Mouse (Mus musculus) B cell, adult 67 days (primary cell): ENCODE measurements around the gene Otud7b. TPM values are rescaled to one million over a fixed set of nuclear protein-coding genes. Genes with fewer than 3 reads are reported as not detected.

Experiments used
- total RNA-seq, 2 experiments: library from RNA; stranded (reverse); gene quantifications; 4 replicates each; pipeline ENCODE4 v1.2.4; 2023

The Otud7b gene
- total RNA-seq = 10 to 100 TPM; 61.6 to 63.2 TPM

GRCm38 (mm10) chr3:96104261-96105065 is at the start of gene Otud7b:
TSS of gene Otud7b (plus strand) at chr3:96104527.

GRCm38 (mm10) chr3:96058231-96058896 is 46.0 kb upstream of the Otud7b start, which contains the start of gene Vps45:
TSS of gene Vps45 (minus strand) at chr3:96058466.

GRCm38 (mm10) chr3:96161869-96162840 is 57.8 kb downstream of the Otud7b start, which contains the start of gene Mtmr11:
TSS of gene Mtmr11 (plus strand) at chr3:96162004.

GRCm38 (mm10) chr3:96172197-96173178 is 68.2 kb downstream of the Otud7b start, which contains the start of gene Sf3b4:
TSS of gene Sf3b4 (plus strand) at chr3:96172332.

GRCm38 (mm10) chr3:96180727-96181477 is 76.6 kb downstream of the Otud7b start, which contains the start of gene Sv2a:
TSS of gene Sv2a (plus strand) at chr3:96181151.

Other genes starting within 250 kb of the Otud7b start
- 10 to 100 TPM; 92.7 to 93.4 TPM for gene Prpf3, start 248.6 kb upstream of the Otud7b start, total RNA-seq
- 100 to 1,000 TPM; 114 to 118 TPM for gene Mrps21, start 233.0 kb upstream of the Otud7b start, total RNA-seq
- gene Ciart, start 222.3 kb upstream of the Otud7b start, total RNA-seq = 100 to 1,000 TPM; 140 to 198 TPM
- gene BC028528, start 212.5 kb upstream of the Otud7b start, total RNA-seq = 10 to 100 TPM; 65.9 to 70.6 TPM
- 10 to 100 TPM; 57.0 to 60.6 TPM for gene Aph1a, start 210.6 kb upstream of the Otud7b start, total RNA-seq
- gene Car14, start 199.8 kb upstream of the Otud7b start, total RNA-seq = not detected
- gene Anp32e, start 175.3 kb upstream of the Otud7b start, total RNA-seq = 100 to 1,000 TPM; 106 to 122 TPM
- gene Plekho1, start 108.5 kb upstream of the Otud7b start, total RNA-seq = 100 to 1,000 TPM; 232 to 254 TPM
- gene Vps45, start 46.1 kb upstream of the Otud7b start, total RNA-seq = 10 to 100 TPM; 22.5 to 26.8 TPM
- 1 to 10 TPM; 3.2 to 3.5 TPM for gene Mtmr11, start 57.5 kb downstream of the Otud7b start, total RNA-seq
- 10 to 100 TPM; 86.0 to 89.2 TPM for gene Sf3b4, start 67.8 kb downstream of the Otud7b start, total RNA-seq
- gene Sv2a, start 76.6 kb downstream of the Otud7b start, total RNA-seq = 1 to 10 TPM; 1.9 to 2.8 TPM
- 10 to 100 TPM in 1 of 2 experiments, 1 to 10 TPM in 1; 8.9 to 12.7 TPM for gene Bola1, start 115.2 kb downstream of the Otud7b start, total RNA-seq
- gene Hist2h2ab, start 115.3 kb downstream of the Otud7b start, total RNA-seq = 1 to 10 TPM; 3.6 to 6.4 TPM
- gene Hist2h2ac, start 116.4 kb downstream of the Otud7b start, total RNA-seq = 100 to 1,000 TPM; 121 to 127 TPM
- gene Hist2h2be, start 116.6 kb downstream of the Otud7b start, total RNA-seq = 1 to 10 TPM; 5.3 to 5.9 TPM
- gene Hist2h3c2, start 134.6 kb downstream of the Otud7b start, total RNA-seq = 1 to 10 TPM; 1.5 to 2.7 TPM
- gene Hist2h2aa2, start 135.7 kb downstream of the Otud7b start, total RNA-seq = 100 to 1,000 TPM; 794 to 801 TPM
- 10 to 100 TPM in 1 of 2 experiments, not detected in 1; 26.8 TPM for gene Hist2h2aa1, start 141.0 kb downstream of the Otud7b start, total RNA-seq
- not detected for gene Hist2h3c1, start 142.2 kb downstream of the Otud7b start, total RNA-seq
- gene Hist2h4, start 158.8 kb downstream of the Otud7b start, total RNA-seq = 10 to 100 TPM; 57.1 to 68.9 TPM
- gene Hist2h3b, start 164.1 kb downstream of the Otud7b start, total RNA-seq = 100 to 1,000 TPM; 160 to 180 TPM
- 100 to 1,000 TPM; 237 to 261 TPM for gene Hist2h2bb, start 165.2 kb downstream of the Otud7b start, total RNA-seq
- under 1 TPM in 1 of 2 experiments, not detected in 1; 0.61 TPM for gene Fcgr1, start 189.4 kb downstream of the Otud7b start, total RNA-seq